Mouse (Mus musculus): ENCODE results near the gene Myh4. TPM values are rescaled to one million over a fixed set of nuclear protein-coding genes. Genes with fewer than 3 reads are reported as not detected.

The Myh4 gene
- polyA plus RNA-seq (2014; fragmentation: Illumina TruSeq; extraction: RNeasy Lipid Tissue Mini Kit (QIAGEN cat#74804); ENCODE audit: low read depth, low replicate concordance) = not detected

GRCm38 (mm10) chr11:67237481-67238079 is at the start of gene Myh4:
TSS of gene Myh4 (plus strand) at chr11:67238029.

DNA sequence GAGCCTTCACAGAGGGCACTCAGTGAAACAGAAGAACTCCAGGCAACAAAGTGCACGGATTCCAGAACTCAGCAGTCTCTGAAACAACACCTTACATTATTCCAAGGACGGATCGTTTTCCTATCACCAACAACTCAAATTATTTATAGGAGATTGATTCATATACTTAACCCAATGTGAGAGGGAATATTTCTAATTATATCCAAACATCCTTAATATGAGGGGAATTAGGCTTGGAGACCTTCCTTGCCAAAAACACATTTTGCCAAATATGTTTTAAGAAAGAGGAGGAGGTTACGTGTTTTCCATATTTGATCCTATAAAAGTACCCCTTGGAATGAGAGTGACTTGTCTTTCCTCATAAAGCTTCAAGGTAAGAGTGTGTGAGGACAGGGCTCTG is 38.1 kb upstream of the Myh4 start, which contains the start of gene Myh1:
Gene Myh1, plus strand, starts transcription at position 301 of the 400 bp plus-strand sequence.

GRCm38 (mm10) chr11:67276601-67277174 is 38.9 kb downstream of the Myh4 start, which contains the start of gene Myh8:
TSS of gene Myh8 (plus strand) at chr11:67277124.

Other genes with a start within 250 kb of the Myh4 start
- gene Tmem220, start 212.9 kb upstream of the Myh4 start, polyA plus RNA-seq (2014; fragmentation: Illumina TruSeq; extraction: RNeasy Lipid Tissue Mini Kit (QIAGEN cat#74804); ENCODE audit: low read depth, low replicate concordance) = 6.7 TPM
- gene Adprm, start 185.4 kb upstream of the Myh4 start, polyA plus RNA-seq (2014; fragmentation: Illumina TruSeq; extraction: RNeasy Lipid Tissue Mini Kit (QIAGEN cat#74804); ENCODE audit: low read depth, low replicate concordance) = 19.8 TPM
- gene Sco1, start 185.4 kb upstream of the Myh4 start, polyA plus RNA-seq (2014; fragmentation: Illumina TruSeq; extraction: RNeasy Lipid Tissue Mini Kit (QIAGEN cat#74804); ENCODE audit: low read depth, low replicate concordance) = 7.9 TPM
- gene Myh3, start 159.7 kb upstream of the Myh4 start, polyA plus RNA-seq (2014; fragmentation: Illumina TruSeq; extraction: RNeasy Lipid Tissue Mini Kit (QIAGEN cat#74804); ENCODE audit: low read depth, low replicate concordance) = 0.05 TPM
- 0.11 TPM for gene Myh2, start 67.0 kb upstream of the Myh4 start, polyA plus RNA-seq (2014; fragmentation: Illumina TruSeq; extraction: RNeasy Lipid Tissue Mini Kit (QIAGEN cat#74804); ENCODE audit: low read depth, low replicate concordance)
- gene Myh1, start 38.0 kb upstream of the Myh4 start, polyA plus RNA-seq (2014; fragmentation: Illumina TruSeq; extraction: RNeasy Lipid Tissue Mini Kit (QIAGEN cat#74804); ENCODE audit: low read depth, low replicate concordance) = 1.0 TPM
- gene Myh8, start 39.1 kb downstream of the Myh4 start, polyA plus RNA-seq (2014; fragmentation: Illumina TruSeq; extraction: RNeasy Lipid Tissue Mini Kit (QIAGEN cat#74804); ENCODE audit: low read depth, low replicate concordance) = not detected
- 1.1 TPM for gene Myh13, start 83.6 kb downstream of the Myh4 start, polyA plus RNA-seq (2014; fragmentation: Illumina TruSeq; extraction: RNeasy Lipid Tissue Mini Kit (QIAGEN cat#74804); ENCODE audit: low read depth, low replicate concordance)
- 18.3 TPM for gene Gas7, start 217.4 kb downstream of the Myh4 start, polyA plus RNA-seq (2014; fragmentation: Illumina TruSeq; extraction: RNeasy Lipid Tissue Mini Kit (QIAGEN cat#74804); ENCODE audit: low read depth, low replicate concordance)

All from adipose tissue, adult 10 weeks (tissue).